Comparison of ENCODE assay signal across 34 mouse cellular contexts in genomic region chr19:41108666-41109065, GRCm38 (mm10). TPM values are rescaled to one million over a fixed set of nuclear protein-coding genes. Genes with fewer than 3 reads are reported as not detected.
A peak's percentile ranks its signal among the peaks of the same experiment; 100 is the strongest.
DNase-seq lines count a peak whose midpoint lies in the region; ATAC-seq lines count a peak whose summit lies in the region.
"Had no signal": no experiment of that assay in that cellular context is flagged by ENCODE, and none has a peak within 500 bp of the region (broad histone marks: within the 10 kb centered on the region; RNA-seq: fewer than 3 reads in every experiment).

No protein-coding gene starts in this region.

- no peaks in the 10 kb centered on the region for H3K9me3 ChIP-seq in forebrain, embryonic 12.5 days
- no peaks in the 10 kb centered on the region for H3K9me3 ChIP-seq in forebrain, embryonic 16.5 days (ENCODE audit: control insufficient read depth, low read length)
- H3K9me3 ChIP-seq in forebrain, embryonic 14.5 days (replicated peaks; ENCODE audit: control insufficient read depth, low read length), result no peaks in the 10 kb centered on the region
- H3K9me3 ChIP-seq: embryonic facial prominence, embryonic 10.5 days; embryonic facial prominence, embryonic 13.5 days; heart, embryonic 10.5 days; heart, embryonic 13.5 days had no signal

- H3K36me3 ChIP-seq in forebrain, embryonic 12.5 days (replicated peaks), result no peaks in the 10 kb centered on the region
- H3K36me3 ChIP-seq in forebrain, embryonic 16.5 days (ENCODE audit: control insufficient read depth, insufficient read depth), result no peaks in the 10 kb centered on the region
- H3K36me3 ChIP-seq in forebrain, embryonic 14.5 days (ENCODE audit: control insufficient read depth, insufficient read depth, low read length), result no peaks in the 10 kb centered on the region
- H3K36me3 ChIP-seq: embryonic facial prominence, embryonic 10.5 days; embryonic facial prominence, embryonic 13.5 days; heart, embryonic 10.5 days; heart, embryonic 13.5 days had no signal

- DNase-seq in cerebellum, postnatal 10 days, result peak; percentile 74 to 75
- DNase-seq in cerebellum, adult 11-12 months, result no peak
- DNase-seq in left cerebral cortex, postnatal 4 days, result peak; percentile 31
- DNase-seq in left cerebral cortex, adult 9 months (ENCODE audit: low spot score in 2 of 2), result no peak
- DNase-seq in forebrain, embryonic 14.5 days (ENCODE audit: low spot score), result peak; percentile 47
- no peak for DNase-seq in layer of hippocampus, adult 9-10 months (ENCODE audit: low spot score)
- DNase-seq: adrenal gland, postnatal 10 days; adrenal gland, postnatal 36 days; cerebellum, adult 11 months; cerebellum, adult 8-10 months; cerebellum, postnatal 36 days; embryo, embryonic 11 days; gastrocnemius, postnatal 36 days; heart, adult 2 months; heart, postnatal 14 days; heart, postnatal 4 days; kidney, adult 2 months had no signal

- WGBS in forebrain, embryonic 12.5 days, result 87% methylated on average over 7 of the region's 7 CpGs
- WGBS in forebrain, embryonic 16.5 days, result 39% methylated on average over 7 of the region's 7 CpGs
- WGBS in forebrain, embryonic 14.5 days, result 42% methylated on average over 7 of the region's 7 CpGs

- H3K27me3 ChIP-seq in forebrain, embryonic 12.5 days, result peaks cover 61% of the 10 kb centered on the region
- H3K27me3 ChIP-seq in forebrain, embryonic 16.5 days (replicated peaks; ENCODE audit: control insufficient read depth, insufficient read depth, low read length), result no peaks in the 10 kb centered on the region
- H3K27me3 ChIP-seq in forebrain, embryonic 14.5 days (replicated peaks; ENCODE audit: control insufficient read depth, insufficient read depth, low read length), result 0 out of 2 replicates have a peak, but pooled peaks cover 10% of the 10 kb centered on the region

- H3K4me1 ChIP-seq in forebrain, embryonic 12.5 days, result peaks cover 27% of the 10 kb centered on the region
- H3K4me1 ChIP-seq in forebrain, embryonic 16.5 days (replicated peaks; ENCODE audit: control insufficient read depth, insufficient read depth, low read length), result peaks cover 18% of the 10 kb centered on the region
- peaks cover 22% of the 10 kb centered on the region for H3K4me1 ChIP-seq in forebrain, embryonic 14.5 days (ENCODE audit: control insufficient read depth, insufficient read depth, low read length)
- H3K4me1 ChIP-seq: heart, embryonic 13.5 days had no signal

- H3K9ac ChIP-seq in forebrain, embryonic 12.5 days, result no peak overlapping the region
- no peak overlapping the region for H3K9ac ChIP-seq in forebrain, embryonic 16.5 days (replicated peaks; ENCODE audit: low read depth, low read length)
- H3K9ac ChIP-seq in forebrain, embryonic 14.5 days (ENCODE audit: low read length), result no peak overlapping the region
- H3K9ac ChIP-seq: embryonic facial prominence, embryonic 13.5 days; heart, embryonic 13.5 days; hindbrain, embryonic 14.5 days had no signal

- intact Hi-C loops in left cerebral cortex, postnatal 4 days (cut with DNase I), result loop anchor here (5.0 kb wide), 1 partner anchor 99 kb away; the partner anchor contains the start of gene Tll2

- ATAC-seq in forebrain, embryonic 12.5 days (ENCODE audit: low FRiP score), result no peak
- ATAC-seq in forebrain, embryonic 16.5 days, result no peak
- ATAC-seq in forebrain, embryonic 14.5 days, result no peak
- ATAC-seq: intestine, postnatal 0 days; Patski had no signal

- H3K4me3 ChIP-seq in forebrain, embryonic 12.5 days (replicated peaks), result no peak overlapping the region
- no peak overlapping the region for H3K4me3 ChIP-seq in forebrain, embryonic 16.5 days (replicated peaks; ENCODE audit: low read length)
- no peak overlapping the region for H3K4me3 ChIP-seq in forebrain, embryonic 14.5 days (ENCODE audit: low read depth, low read length)
- H3K4me3 ChIP-seq: embryonic facial prominence, embryonic 10.5 days; embryonic facial prominence, embryonic 13.5 days; erythroblast, embryonic 14.5 days; heart, adult 2 months; heart, embryonic 10.5 days; heart, embryonic 13.5 days had no signal

- H3K27ac ChIP-seq in forebrain, embryonic 12.5 days, result no peak overlapping the region
- no peak overlapping the region for H3K27ac ChIP-seq in forebrain, embryonic 16.5 days (ENCODE audit: low read length)
- H3K27ac ChIP-seq in forebrain, embryonic 14.5 days (ENCODE audit: low read depth, low read length), result peak overlapping the region; percentile 35; the same call in 1 of the 2 replicates
- H3K27ac ChIP-seq: embryonic facial prominence, embryonic 10.5 days; embryonic facial prominence, embryonic 13.5 days; heart, adult 2 months; heart, embryonic 10.5 days; heart, embryonic 13.5 days; hindbrain, embryonic 14.5 days had no signal

- 0 out of 2 replicates have a peak overlapping the region, but pooled peaks have one; percentile 15 for H3K4me2 ChIP-seq in forebrain, embryonic 12.5 days
- H3K4me2 ChIP-seq in forebrain, embryonic 16.5 days (ENCODE audit: low read length), result no peak overlapping the region
- H3K4me2 ChIP-seq in forebrain, embryonic 14.5 days (ENCODE audit: low read length), result peak overlapping the region; percentile 15; the same call in 1 of the 2 replicates
- H3K4me2 ChIP-seq: embryonic facial prominence, embryonic 13.5 days; heart, embryonic 13.5 days; hindbrain, embryonic 14.5 days had no signal

RNA-seq across cellular contexts. Expression of gene Opalin, which starts 31.8 kb away (rescaled TPM):
- not detected in 2 replicates for polyA plus RNA-seq in forebrain, embryonic 12.5 days (2016; fragmentation: Nextera tagmentation; extraction: Ambion mirVana)
- polyA plus RNA-seq in forebrain, embryonic 16.5 days (2015; fragmentation: Nextera tagmentation; extraction: Ambion mirVana), result not detected in 2 replicates
- not detected for total RNA-seq in left cerebral cortex, postnatal 4 days (2021)
- polyA plus RNA-seq in forebrain, embryonic 14.5 days (2014; fragmentation: Nextera tagmentation; extraction: Ambion mirVana), result not detected in 2 replicates
- total RNA-seq: adrenal gland, adult 18-20 months; adrenal gland, postnatal 10 days; adrenal gland, postnatal 36 days; ES-E14; gastrocnemius, adult 8-10 months; gastrocnemius, postnatal 36 days; granulocyte monocyte progenitor cell, adult 5-6 weeks; heart, adult 2 months; heart, postnatal 14 days; heart, postnatal 4 days had no signal
- polyA plus RNA-seq: embryonic facial prominence, embryonic 10.5 days; embryonic facial prominence, embryonic 13.5 days; erythroblast, embryonic 14.5 days; heart, adult 2 months; heart, embryonic 10.5 days; heart, embryonic 16.5 days; hindbrain, embryonic 11.5 days; hindbrain, embryonic 14.5 days; intestine, embryonic 14.5 days; intestine, postnatal 0 days; kidney, adult 2 months; Patski had no signal

Comparison
In these comparisons a context has a peak if more than half of its experiments do, and no peak if none do; other contexts are left out.
1. DNase-seq: peak in cerebellum, postnatal 10 days (2 of 2), left cerebral cortex, postnatal 4 days (single experiment) and forebrain, embryonic 14.5 days (single experiment); none in cerebellum, adult 11-12 months (single experiment), left cerebral cortex, adult 9 months (0 of 2) and layer of hippocampus, adult 9-10 months (single experiment).